Mouse (Mus musculus): ENCODE data around the gene Stk4.

The Stk4 gene

GRCm38 (mm10) chr2:164180124-164180523, 110.0 kb downstream of the Stk4 start:
- peak; percentile 24 to 27 for DNase-seq

GRCm38 (mm10) chr2:164180770-164181169, 110.6 kb downstream of the Stk4 start:
- DNase-seq: no peak

GRCm38 (mm10) chr2:164182692-164183255, 112.7 kb downstream of the Stk4 start, which contains the start of gene Wfdc5:
Gene Wfdc5 (minus strand): TSS chr2:164182742.
- no peak for DNase-seq

GRCm38 (mm10) chr2:164183340-164183739, 113.2 kb downstream of the Stk4 start:
- DNase-seq: no peak

- DNase-seq: no peak
These were observed 114.1 kb downstream of the Stk4 start for GRCm38 (mm10) chr2:164184145-164184719.

GRCm38 (mm10) chr2:164188722-164189121, 118.6 kb downstream of the Stk4 start:
- no peak for DNase-seq

- DNase-seq: no peak
These were observed 120.5 kb downstream of the Stk4 start, which contains the start of gene Wfdc12 for GRCm38 (mm10) chr2:164190576-164190975. Gene Wfdc12 (minus strand): TSS chr2:164190608.

GRCm38 (mm10) chr2:164192279-164192678, 122.2 kb downstream of the Stk4 start:
- no peak for DNase-seq

GRCm38 (mm10) chr2:164194959-164195630, 125.0 kb downstream of the Stk4 start:
- DNase-seq: no peak

GRCm38 (mm10) chr2:164195971-164196699, 126.0 kb downstream of the Stk4 start:
- DNase-seq: no peak

- no peak for DNase-seq
These were observed 126.5 kb downstream of the Stk4 start for GRCm38 (mm10) chr2:164196700-164196990.

- DNase-seq: no peak
These were observed 129.7 kb downstream of the Stk4 start, which contains the start of gene Wfdc15a for GRCm38 (mm10) chr2:164199626-164200327. Gene Wfdc15a (minus strand): TSS chr2:164200130.

All from cerebellum, adult 18-20 months (tissue).